Mouse (Mus musculus): ENCODE results near the gene Tnfaip2. TPM values are rescaled to one million over a fixed set of nuclear protein-coding genes. Genes with fewer than 3 reads are reported as not detected.

The Tnfaip2 gene
- total and polyA plus RNA-seq, 3 experiments = 94.7 to 123 (median 101) TPM

- ATAC-seq (ENCODE audit: extremely low read depth, insufficient number of reproducible peaks, low FRiP score, poor library complexity, severe bottlenecking) (no peak), DNase-seq (ENCODE audit: low spot score) (no peak)
- Histone ChIP-seq H3K4me1 (ENCODE audit: insufficient read depth, low read depth, low read length) (peaks cover 91% of the 10 kb centered on the region), H3K9me3 (replicated peaks) (peaks cover 3% of the 10 kb centered on the region), H3K36me3 (replicated peaks) (no peaks in the 10 kb centered on the region), H3K4me3 (ENCODE audit: low read depth, low read length) (no peak overlapping the region), H3K27me3 (ENCODE audit: insufficient read depth, low read length) (no peaks in the 10 kb centered on the region)
- TF ChIP-seq CTCF (IDR thresholded peaks at IDR 0.05; ENCODE audit: low read depth, low read length) (no peak), TAL1 (conservative IDR thresholded peaks at IDR 0.05; ENCODE audit: low read depth, low read length) (no peak), GATA2 (IDR thresholded peaks at IDR 0.05; ENCODE audit: borderline replicate concordance, low read depth, low read length) (no peak), POLR2AphosphoS5 (IDR thresholded peaks at IDR 0.05; ENCODE audit: insufficient replicate concordance, low read depth, low read length) (no peak), GATA1 (IDR thresholded peaks at IDR 0.05; ENCODE audit: borderline replicate concordance, low read length) (no peak)
These were observed 6.1 kb upstream of the Tnfaip2 start for GRCm38 (mm10) chr12:111436170-111436569.

GRCm38 (mm10) chr12:111436640-111437039 is 5.6 kb upstream of the Tnfaip2 start:
- Histone ChIP-seq H3K27me3 (ENCODE audit: insufficient read depth, low read length) (no peaks in the 10 kb centered on the region), H3K4me1 (ENCODE audit: insufficient read depth, low read depth, low read length) (peaks cover 91% of the 10 kb centered on the region), H3K4me3 (ENCODE audit: low read depth, low read length) (peak overlapping the region; percentile 1; the same call in 1 of the 2 replicates), H3K36me3 (replicated peaks) (no peaks in the 10 kb centered on the region), H3K9me3 (replicated peaks) (peaks cover 3% of the 10 kb centered on the region)
- no peak for DNase-seq (ENCODE audit: low spot score)
- ATAC-seq (ENCODE audit: extremely low read depth, insufficient number of reproducible peaks, low FRiP score, poor library complexity, severe bottlenecking) = no peak
- no peak for TF ChIP-seq CTCF (IDR thresholded peaks at IDR 0.05; ENCODE audit: low read depth, low read length)
- TF ChIP-seq GATA1 (IDR thresholded peaks at IDR 0.05; ENCODE audit: borderline replicate concordance, low read length) = no peak
- no peak for TF ChIP-seq POLR2AphosphoS5 (IDR thresholded peaks at IDR 0.05; ENCODE audit: insufficient replicate concordance, low read depth, low read length)

GRCm38 (mm10) chr12:111437222-111437900 is 4.9 kb upstream of the Tnfaip2 start:
- ATAC-seq (ENCODE audit: extremely low read depth, insufficient number of reproducible peaks, low FRiP score, poor library complexity, severe bottlenecking) (0 out of 2 replicates have a peak, but pooled peaks have one; percentile 12), DNase-seq (ENCODE audit: low spot score) (no peak)
- Histone ChIP-seq H3K4me3 (ENCODE audit: low read depth, low read length) (peak overlapping the region; percentile 28; the same call in 1 of the 2 replicates), H3K9me3 (replicated peaks) (peaks cover 3% of the 10 kb centered on the region), H3K27me3 (ENCODE audit: insufficient read depth, low read length) (no peaks in the 10 kb centered on the region), H3K36me3 (replicated peaks) (no peaks in the 10 kb centered on the region), H3K4me1 (ENCODE audit: insufficient read depth, low read depth, low read length) (peaks cover 91% of the 10 kb centered on the region)
- TF ChIP-seq GATA1 (IDR thresholded peaks at IDR 0.05; ENCODE audit: borderline replicate concordance, low read length) = no peak
- TF ChIP-seq GATA2 (IDR thresholded peaks at IDR 0.05; ENCODE audit: borderline replicate concordance, low read depth, low read length) = no peak
- TF ChIP-seq CTCF (IDR thresholded peaks at IDR 0.05; ENCODE audit: low read depth, low read length) = no peak
- no peak for TF ChIP-seq POLR2AphosphoS5 (IDR thresholded peaks at IDR 0.05; ENCODE audit: insufficient replicate concordance, low read depth, low read length)
- no peak for TF ChIP-seq TAL1 (conservative IDR thresholded peaks at IDR 0.05; ENCODE audit: low read depth, low read length)

- peaks cover 91% of the 10 kb centered on the region for H3K4me1 ChIP-seq (ENCODE audit: insufficient read depth, low read depth, low read length)
- DNase-seq (ENCODE audit: low spot score) (no peak), ATAC-seq (ENCODE audit: extremely low read depth, insufficient number of reproducible peaks, low FRiP score, poor library complexity, severe bottlenecking) (no peak)
- TF ChIP-seq POLR2AphosphoS5 (IDR thresholded peaks at IDR 0.05; ENCODE audit: insufficient replicate concordance, low read depth, low read length) (no peak), TAL1 (conservative IDR thresholded peaks at IDR 0.05; ENCODE audit: low read depth, low read length) (no peak), GATA2 (IDR thresholded peaks at IDR 0.05; ENCODE audit: borderline replicate concordance, low read depth, low read length) (no peak), CTCF (IDR thresholded peaks at IDR 0.05; ENCODE audit: low read depth, low read length) (no peak), GATA1 (IDR thresholded peaks at IDR 0.05; ENCODE audit: borderline replicate concordance, low read length) (no peak)
- H3K9me3 ChIP-seq (replicated peaks) = peaks cover 3% of the 10 kb centered on the region
- peaks cover 2% of the 10 kb centered on the region for H3K36me3 ChIP-seq (replicated peaks)
- H3K27me3 ChIP-seq (ENCODE audit: insufficient read depth, low read length) = no peaks in the 10 kb centered on the region
- H3K4me3 ChIP-seq (ENCODE audit: low read depth, low read length) = no peak overlapping the region; the same call in 1 of the 2 replicates
These were observed 3.4 kb upstream of the Tnfaip2 start for GRCm38 (mm10) chr12:111438850-111439249.

- no peaks in the 10 kb centered on the region for H3K27me3 ChIP-seq (ENCODE audit: insufficient read depth, low read length)
- H3K4me3 ChIP-seq (ENCODE audit: low read depth, low read length) = no peak overlapping the region
- ATAC-seq (ENCODE audit: extremely low read depth, insufficient number of reproducible peaks, low FRiP score, poor library complexity, severe bottlenecking) = no peak
- peaks cover 22% of the 10 kb centered on the region for H3K36me3 ChIP-seq (replicated peaks)
- TF ChIP-seq GATA1 (IDR thresholded peaks at IDR 0.05; ENCODE audit: borderline replicate concordance, low read length) (no peak), POLR2AphosphoS5 (IDR thresholded peaks at IDR 0.05; ENCODE audit: insufficient replicate concordance, low read depth, low read length) (no peak), TAL1 (conservative IDR thresholded peaks at IDR 0.05; ENCODE audit: low read depth, low read length) (no peak), CTCF (IDR thresholded peaks at IDR 0.05; ENCODE audit: low read depth, low read length) (no peak), GATA2 (IDR thresholded peaks at IDR 0.05; ENCODE audit: borderline replicate concordance, low read depth, low read length) (no peak)
- DNase-seq (ENCODE audit: low spot score) = no peak
- H3K4me1 ChIP-seq (ENCODE audit: insufficient read depth, low read depth, low read length) = peaks cover 91% of the 10 kb centered on the region
- peaks cover 3% of the 10 kb centered on the region for H3K9me3 ChIP-seq (replicated peaks)
These were observed 1.4 kb upstream of the Tnfaip2 start for GRCm38 (mm10) chr12:111440701-111441373.

- H3K4me1 ChIP-seq (ENCODE audit: insufficient read depth, low read depth, low read length) = peaks cover 91% of the 10 kb centered on the region
- no peak overlapping the region; the same call in 1 of the 2 replicates for H3K4me3 ChIP-seq (ENCODE audit: low read depth, low read length)
These were observed 746 bp upstream of the Tnfaip2 start for GRCm38 (mm10) chr12:111441523-111441922.

More at GRCm38 (mm10) chr12:111441523-111441922, 746 bp upstream of the Tnfaip2 start:
- DNase-seq (ENCODE audit: low spot score) (no peak), ATAC-seq (ENCODE audit: extremely low read depth, insufficient number of reproducible peaks, low FRiP score, poor library complexity, severe bottlenecking) (no peak)
- Histone ChIP-seq H3K9me3 (replicated peaks) (peaks cover 3% of the 10 kb centered on the region), H3K27me3 (ENCODE audit: insufficient read depth, low read length) (no peaks in the 10 kb centered on the region), H3K36me3 (replicated peaks) (peaks cover 29% of the 10 kb centered on the region)
- TF ChIP-seq POLR2AphosphoS5 (IDR thresholded peaks at IDR 0.05; ENCODE audit: insufficient replicate concordance, low read depth, low read length) (no peak), GATA1 (IDR thresholded peaks at IDR 0.05; ENCODE audit: borderline replicate concordance, low read length) (no peak), CTCF (IDR thresholded peaks at IDR 0.05; ENCODE audit: low read depth, low read length) (no peak), GATA2 (IDR thresholded peaks at IDR 0.05; ENCODE audit: borderline replicate concordance, low read depth, low read length) (no peak), TAL1 (conservative IDR thresholded peaks at IDR 0.05; ENCODE audit: low read depth, low read length) (no peak)

Measured in G1E (cell line).